Mouse (Mus musculus) midbrain, embryonic 14.5 days (tissue): ENCODE data around the gene C2cd2l. TPM values are rescaled to one million over a fixed set of nuclear protein-coding genes. Genes with fewer than 3 reads are reported as not detected.
A peak's percentile ranks its signal among the peaks of the same experiment; 100 is the strongest.
"Not testable (repeated sequence)": the region's sequence is repeated elsewhere in the genome, so short reads cannot be mapped to it uniquely, and the experiment has no call there.

Experiments
- ATAC-seq: fragments of 200-750 bp; cut with Nextera tagmentation; 2 replicates; pipeline ENCODE4 v1.8.0; 2017; ENCODE audit warnings: moderate number of reproducible peaks, moderate library complexity; ENCODE audit not compliant: low FRiP score, low TSS enrichment
- DNase-seq: peaks from one replicate; pipeline ENCODE4 v3.0.0-alpha.2; 2015
- H3K27ac ChIP-seq: fragments of 300-500 bp; sonication (generic); replicated peaks from 2 replicates; pipeline ENCODE4 v1.5.1; 2014; ENCODE audit warnings: mild to moderate bottlenecking, low read depth, low read length, moderate library complexity
- H3K27me3 ChIP-seq: fragments of 300-500 bp; sonication (generic); 2 replicates; pipeline ENCODE4 v1.6.1; 2014; ENCODE audit warnings: low read length, control low read depth, mixed read lengths; ENCODE audit not compliant: control insufficient read depth, insufficient read depth
- H3K36me3 ChIP-seq: fragments of 300-500 bp; sonication (generic); 2 replicates; pipeline ENCODE4 v1.6.1; 2014; ENCODE audit warnings: low read length, control low read depth; ENCODE audit not compliant: control insufficient read depth, insufficient read depth
- H3K4me1 ChIP-seq: fragments of 300-500 bp; sonication (generic); 2 replicates; pipeline ENCODE4 v1.6.1; 2014; ENCODE audit warnings: mild to moderate bottlenecking, antibody characterized with exemption, low read length, control low read depth; ENCODE audit not compliant: control insufficient read depth, insufficient read depth
- H3K4me2 ChIP-seq: fragments of 300-500 bp; sonication (generic); 2 replicates; pipeline ENCODE4 v1.6.1; 2014; ENCODE audit warnings: mild to moderate bottlenecking, low read length, moderate library complexity
- H3K4me3 ChIP-seq: fragments of 300-500 bp; sonication (generic); replicated peaks from 2 replicates; pipeline ENCODE4 v1.5.1; 2014; ENCODE audit warnings: low read depth, low read length
- H3K9ac ChIP-seq: fragments of 300-500 bp; sonication (generic); replicated peaks from 2 replicates; pipeline ENCODE4 v1.6.1; 2014; ENCODE audit warnings: mild to moderate bottlenecking, low read length, moderate library complexity
- H3K9me3 ChIP-seq: fragments of 300-500 bp; sonication (generic); 2 replicates; pipeline ENCODE4 v1.6.1; 2016; ENCODE audit warnings: low read length, control low read depth, mixed read lengths; ENCODE audit not compliant: control insufficient read depth
- WGBS: fragments of 180-500 bp; shearing (Covaris S2); extraction: QIAGEN DNeasy Blood & Tissue Kit; methylation state at CpG from one replicate; pipeline ENCODE4 v1.1.7; 2014; 5-methylcytosine and 5-hydroxymethylcytosine counted together
- polyA plus RNA-seq: library from polyadenylated mRNA; unstranded; fragments of >200 nt; fragmentation: Nextera tagmentation; extraction: Ambion mirVana; gene quantifications from 2 replicates; pipeline ENCODE4 v1.2.1, GENCODE M21; 2014

Gene C2cd2l
- polyA plus RNA-seq, 1 experiment from 2014 or later, result 25.2 TPM

GRCm38 (mm10) chr9:44313476-44314256 is 6.4 kb downstream of the C2cd2l start:
- 70% methylated on average over 19 of the region's 19 CpGs for WGBS
- DNase-seq (no peak), ATAC-seq (no peak)
- Histone ChIP-seq H3K4me2 (no peak overlapping the region), H3K4me3 (no peak overlapping the region), H3K9me3 (no peaks in the 10 kb centered on the region), H3K27me3 (no peaks in the 10 kb centered on the region), H3K36me3 (peaks cover 55% of the 10 kb centered on the region), H3K9ac (no peak overlapping the region), H3K27ac (no peak overlapping the region), H3K4me1 (peaks cover 17% of the 10 kb centered on the region)

- H3K27ac ChIP-seq, result no peak overlapping the region
Measured at GRCm38 (mm10) chr9:44311136-44312134, 8.7 kb downstream of the C2cd2l start.

GRCm38 (mm10) chr9:44310750-44311135 is 9.3 kb downstream of the C2cd2l start:
- ATAC-seq (no peak), DNase-seq (no peak)
- Histone ChIP-seq H3K4me1 (no peaks in the 10 kb centered on the region), H3K27ac (no peak overlapping the region), H3K27me3 (no peaks in the 10 kb centered on the region), H3K9me3 (no peaks in the 10 kb centered on the region), H3K36me3 (peaks cover 47% of the 10 kb centered on the region), H3K4me2 (no peak overlapping the region), H3K9ac (no peak overlapping the region), H3K4me3 (no peak overlapping the region)
- 25% methylated on average over 10 of the region's 10 CpGs for WGBS

More at GRCm38 (mm10) chr9:44311136-44312134, 8.7 kb downstream of the C2cd2l start:
- Histone ChIP-seq H3K36me3 (peaks cover 54% of the 10 kb centered on the region), H3K4me2 (no peak overlapping the region; the same call in 1 of the 2 replicates), H3K9me3 (no peaks in the 10 kb centered on the region), H3K27me3 (no peaks in the 10 kb centered on the region), H3K9ac (no peak overlapping the region), H3K4me1 (no peaks in the 10 kb centered on the region), H3K4me3 (no peak overlapping the region)
- 7% methylated on average over 27 of the region's 27 CpGs for WGBS
- peak; percentile 39 for DNase-seq
- no peak for ATAC-seq

GRCm38 (mm10) chr9:44309756-44310155 is 10.3 kb downstream of the C2cd2l start:
- no peak for ATAC-seq
- Histone ChIP-seq H3K36me3 (peaks cover 38% of the 10 kb centered on the region), H3K27ac (no peak overlapping the region), H3K4me1 (peaks cover 2% of the 10 kb centered on the region), H3K27me3 (no peaks in the 10 kb centered on the region), H3K9ac (no peak overlapping the region), H3K4me2 (no peak overlapping the region), H3K9me3 (no peaks in the 10 kb centered on the region), H3K4me3 (no peak overlapping the region)
- DNase-seq, result no peak
- WGBS, result 63% methylated on average over 3 of the region's 3 CpGs

GRCm38 (mm10) chr9:44307248-44307647 is 12.8 kb downstream of the C2cd2l start:
- no peak overlapping the region for H3K4me3 ChIP-seq
- ATAC-seq (no peak), DNase-seq (no peak)
- H3K36me3 ChIP-seq, result peaks cover 18% of the 10 kb centered on the region
- no peak overlapping the region for H3K9ac ChIP-seq
- no peaks in the 10 kb centered on the region for H3K27me3 ChIP-seq
- no peak overlapping the region for H3K27ac ChIP-seq
- no peaks in the 10 kb centered on the region for H3K9me3 ChIP-seq
- H3K4me1 ChIP-seq, result peaks cover 5% of the 10 kb centered on the region
- H3K4me2 ChIP-seq, result no peak overlapping the region
- 88% methylated on average over 2 of the region's 2 CpGs for WGBS

- H3K9me3 ChIP-seq, result no peaks in the 10 kb centered on the region
- DNase-seq (no peak), ATAC-seq (no peak)
- H3K9ac ChIP-seq, result no peak overlapping the region
- no peak overlapping the region for H3K4me2 ChIP-seq
- no peak overlapping the region for H3K27ac ChIP-seq
- H3K27me3 ChIP-seq, result no peaks in the 10 kb centered on the region
- H3K36me3 ChIP-seq, result peaks cover 22% of the 10 kb centered on the region
- peaks cover 5% of the 10 kb centered on the region for H3K4me1 ChIP-seq
- 92% methylated on average over 6 of the region's 6 CpGs for WGBS
- H3K4me3 ChIP-seq, result no peak overlapping the region
Measured at GRCm38 (mm10) chr9:44306532-44306931, 13.6 kb downstream of the C2cd2l start.

- peaks cover 24% of the 10 kb centered on the region for H3K36me3 ChIP-seq
- peak within 1 kb of the TSS; percentile 89 for H3K4me3 ChIP-seq
- H3K27me3 ChIP-seq, result no peaks in the 10 kb centered on the region
- H3K9me3 ChIP-seq, result no peaks in the 10 kb centered on the region
- ATAC-seq (peak; percentile 98), DNase-seq (peak; percentile 100)
- 0% methylated on average over 54 of the region's 54 CpGs for WGBS
- H3K27ac ChIP-seq, result peak within 1 kb of the TSS; percentile 86
- H3K4me2 ChIP-seq, result peak within 1 kb of the TSS; percentile 64
- peak within 1 kb of the TSS; percentile 85 for H3K9ac ChIP-seq
- peaks cover 5% of the 10 kb centered on the region for H3K4me1 ChIP-seq
Measured at GRCm38 (mm10) chr9:44305466-44306079, 14.5 kb downstream of the C2cd2l start, which contains the start of gene Hinfp. Gene Hinfp, minus strand, starts transcription at chr9:44305671.

GRCm38 (mm10) chr9:44300001-44300400 is 20.1 kb downstream of the C2cd2l start:
- DNase-seq, result not testable (repeated sequence)

More at GRCm38 (mm10) chr9:44300001-44300400, 20.1 kb downstream of the C2cd2l start:
- H3K4me3 ChIP-seq, H3K4me2 ChIP-seq, H3K27ac ChIP-seq, H3K27me3 ChIP-seq, H3K9me3 ChIP-seq, H3K9ac ChIP-seq, ATAC-seq, H3K4me1 ChIP-seq: not testable (repeated sequence)
- WGBS, result 97% methylated on average over 3 of the region's 3 CpGs
- peaks cover 74% of the 10 kb centered on the region for H3K36me3 ChIP-seq
